Mouse (Mus musculus): ENCODE measurements around the gene B230307C23Rik. TPM values are rescaled to one million over a fixed set of nuclear protein-coding genes. Genes with fewer than 3 reads are reported as not detected.
A peak's percentile ranks its signal among the peaks of the same experiment; 100 is the strongest.

The B230307C23Rik gene
- polyA plus RNA-seq, 1 experiment from 2014 or later, result 36.0 TPM

- WGBS, result 94% methylated on average over 3 of the region's 3 CpGs
- H3K9me3 ChIP-seq (ENCODE audit: control insufficient read depth, low read length), result no peaks in the 10 kb centered on the region
- H3K4me1 ChIP-seq (replicated peaks; ENCODE audit: control insufficient read depth, insufficient read depth, low read length), result no peaks in the 10 kb centered on the region
- no peaks in the 10 kb centered on the region for H3K27me3 ChIP-seq (replicated peaks; ENCODE audit: control insufficient read depth, insufficient read depth, low read length)
- peaks cover 21% of the 10 kb centered on the region for H3K36me3 ChIP-seq (ENCODE audit: control insufficient read depth, insufficient read depth, low read length)
- no peak overlapping the region for H3K4me3 ChIP-seq (ENCODE audit: low read depth, low read length)
- no peak overlapping the region for H3K9ac ChIP-seq (ENCODE audit: low read length)
- ATAC-seq (replicated peaks; ENCODE audit: low FRiP score, low TSS enrichment, low read depth), result no peak
- no peak overlapping the region for H3K4me2 ChIP-seq (ENCODE audit: low read length)
- DNase-seq (ENCODE audit: low spot score), result no peak
- H3K27ac ChIP-seq (ENCODE audit: low read depth), result no peak overlapping the region
Observed at GRCm38 (mm10) chr16:97960348-97960747, 36.8 kb upstream of the B230307C23Rik start.

GRCm38 (mm10) chr16:97961381-97962150, 35.5 kb upstream of the B230307C23Rik start:
- 12% methylated on average over 19 of the region's 36 CpGs for WGBS
- no peak for DNase-seq (ENCODE audit: low spot score)
- Histone ChIP-seq H3K9ac (ENCODE audit: low read length) (peak overlapping the region; percentile 86), H3K27ac (ENCODE audit: low read depth) (peak overlapping the region; percentile 99), H3K4me2 (ENCODE audit: low read length) (peak overlapping the region; percentile 78), H3K9me3 (ENCODE audit: control insufficient read depth, low read length) (no peaks in the 10 kb centered on the region), H3K27me3 (replicated peaks; ENCODE audit: control insufficient read depth, insufficient read depth, low read length) (no peaks in the 10 kb centered on the region), H3K4me3 (ENCODE audit: low read depth, low read length) (peak overlapping the region; percentile 81), H3K36me3 (ENCODE audit: control insufficient read depth, insufficient read depth, low read length) (peaks cover 9% of the 10 kb centered on the region), H3K4me1 (replicated peaks; ENCODE audit: control insufficient read depth, insufficient read depth, low read length) (no peaks in the 10 kb centered on the region)
- ATAC-seq (replicated peaks; ENCODE audit: low FRiP score, low TSS enrichment, low read depth), result peak; percentile 7; the same call in 1 of the 2 replicates

GRCm38 (mm10) chr16:97962151-97962948, 34.8 kb upstream of the B230307C23Rik start, which contains the start of the genes C2cd2 and Zbtb21:
Gene C2cd2 (minus strand): TSS chr16:97962598.
Gene Zbtb21 (minus strand): TSS chr16:97962622.
- ATAC-seq (replicated peaks; ENCODE audit: low FRiP score, low TSS enrichment, low read depth), result peak; percentile 99
- peak within 1 kb of the TSS; percentile 86 for H3K9ac ChIP-seq (ENCODE audit: low read length)
- WGBS, result under 1% methylated on average over 77 of the region's 78 CpGs
- H3K4me2 ChIP-seq (ENCODE audit: low read length), result peak within 1 kb of the TSS; percentile 78
- no peaks in the 10 kb centered on the region for H3K4me1 ChIP-seq (replicated peaks; ENCODE audit: control insufficient read depth, insufficient read depth, low read length)
- peak; percentile 98 for DNase-seq (ENCODE audit: low spot score)
- H3K9me3 ChIP-seq (ENCODE audit: control insufficient read depth, low read length), result no peaks in the 10 kb centered on the region
- peak within 1 kb of the TSS; percentile 99 for H3K27ac ChIP-seq (ENCODE audit: low read depth)
- H3K36me3 ChIP-seq (ENCODE audit: control insufficient read depth, insufficient read depth, low read length), result peaks cover 6% of the 10 kb centered on the region; the same call in 1 of the 2 replicates
- H3K4me3 ChIP-seq (ENCODE audit: low read depth, low read length), result peak within 1 kb of the TSS; percentile 81
- H3K27me3 ChIP-seq (replicated peaks; ENCODE audit: control insufficient read depth, insufficient read depth, low read length), result no peaks in the 10 kb centered on the region

- Histone ChIP-seq H3K4me2 (ENCODE audit: low read length) (no peak overlapping the region), H3K4me3 (ENCODE audit: low read depth, low read length) (no peak overlapping the region), H3K4me1 (replicated peaks; ENCODE audit: control insufficient read depth, insufficient read depth, low read length) (no peaks in the 10 kb centered on the region), H3K9me3 (ENCODE audit: control insufficient read depth, low read length) (no peaks in the 10 kb centered on the region), H3K9ac (ENCODE audit: low read length) (no peak overlapping the region), H3K27me3 (replicated peaks; ENCODE audit: control insufficient read depth, insufficient read depth, low read length) (no peaks in the 10 kb centered on the region), H3K36me3 (ENCODE audit: control insufficient read depth, insufficient read depth, low read length) (no peaks in the 10 kb centered on the region), H3K27ac (ENCODE audit: low read depth) (no peak overlapping the region)
- ATAC-seq (replicated peaks; ENCODE audit: low FRiP score, low TSS enrichment, low read depth) (no peak), DNase-seq (ENCODE audit: low spot score) (no peak)
- 80% methylated on average over 3 of the region's 3 CpGs for WGBS
Observed at GRCm38 (mm10) chr16:97963956-97964540, 33.1 kb upstream of the B230307C23Rik start.

- Histone ChIP-seq H3K9me3 (ENCODE audit: control insufficient read depth, low read length) (no peaks in the 10 kb centered on the region), H3K4me3 (ENCODE audit: low read depth, low read length) (no peak overlapping the region), H3K9ac (ENCODE audit: low read length) (no peak overlapping the region), H3K4me1 (replicated peaks; ENCODE audit: control insufficient read depth, insufficient read depth, low read length) (no peaks in the 10 kb centered on the region), H3K36me3 (ENCODE audit: control insufficient read depth, insufficient read depth, low read length) (no peaks in the 10 kb centered on the region), H3K4me2 (ENCODE audit: low read length) (no peak overlapping the region), H3K27ac (ENCODE audit: low read depth) (no peak overlapping the region), H3K27me3 (replicated peaks; ENCODE audit: control insufficient read depth, insufficient read depth, low read length) (no peaks in the 10 kb centered on the region)
- ATAC-seq (replicated peaks; ENCODE audit: low FRiP score, low TSS enrichment, low read depth), result no peak
- 76% methylated on average over 1 of the region's 1 CpGs for WGBS
- DNase-seq (ENCODE audit: low spot score), result no peak
Observed at GRCm38 (mm10) chr16:97977277-97977676, 19.8 kb upstream of the B230307C23Rik start.

- no peak overlapping the region for H3K4me2 ChIP-seq (ENCODE audit: low read length)
- H3K9me3 ChIP-seq (ENCODE audit: control insufficient read depth, low read length), result no peaks in the 10 kb centered on the region
- H3K4me3 ChIP-seq (ENCODE audit: low read depth, low read length), result no peak overlapping the region
- DNase-seq (ENCODE audit: low spot score) (no peak), ATAC-seq (replicated peaks; ENCODE audit: low FRiP score, low TSS enrichment, low read depth) (no peak)
- H3K4me1 ChIP-seq (replicated peaks; ENCODE audit: control insufficient read depth, insufficient read depth, low read length), result no peaks in the 10 kb centered on the region
- no peaks in the 10 kb centered on the region for H3K36me3 ChIP-seq (ENCODE audit: control insufficient read depth, insufficient read depth, low read length)
- no peak overlapping the region for H3K27ac ChIP-seq (ENCODE audit: low read depth)
- H3K27me3 ChIP-seq (replicated peaks; ENCODE audit: control insufficient read depth, insufficient read depth, low read length), result no peaks in the 10 kb centered on the region
- 90% methylated on average over 3 of the region's 3 CpGs for WGBS
- no peak overlapping the region for H3K9ac ChIP-seq (ENCODE audit: low read length)
Observed at GRCm38 (mm10) chr16:97977722-97978121, 19.4 kb upstream of the B230307C23Rik start.

- DNase-seq (ENCODE audit: low spot score) (no peak), ATAC-seq (replicated peaks; ENCODE audit: low FRiP score, low TSS enrichment, low read depth) (no peak)
- no peak overlapping the region for H3K4me2 ChIP-seq (ENCODE audit: low read length)
- no peak overlapping the region for H3K9ac ChIP-seq (ENCODE audit: low read length)
- H3K36me3 ChIP-seq (ENCODE audit: control insufficient read depth, insufficient read depth, low read length), result no peaks in the 10 kb centered on the region
- H3K27me3 ChIP-seq (replicated peaks; ENCODE audit: control insufficient read depth, insufficient read depth, low read length), result no peaks in the 10 kb centered on the region
- no peaks in the 10 kb centered on the region for H3K9me3 ChIP-seq (ENCODE audit: control insufficient read depth, low read length)
- no peak overlapping the region for H3K27ac ChIP-seq (ENCODE audit: low read depth)
- no peaks in the 10 kb centered on the region for H3K4me1 ChIP-seq (replicated peaks; ENCODE audit: control insufficient read depth, insufficient read depth, low read length)
- H3K4me3 ChIP-seq (ENCODE audit: low read depth, low read length), result no peak overlapping the region
- 81% methylated on average over 1 of the region's 1 CpGs for WGBS
Observed at GRCm38 (mm10) chr16:97981362-97981761, 15.8 kb upstream of the B230307C23Rik start.

- H3K27me3 ChIP-seq (replicated peaks; ENCODE audit: control insufficient read depth, insufficient read depth, low read length), result no peaks in the 10 kb centered on the region
- H3K4me1 ChIP-seq (replicated peaks; ENCODE audit: control insufficient read depth, insufficient read depth, low read length), result no peaks in the 10 kb centered on the region
- H3K9me3 ChIP-seq (ENCODE audit: control insufficient read depth, low read length), result no peaks in the 10 kb centered on the region
- no peak overlapping the region for H3K4me3 ChIP-seq (ENCODE audit: low read depth, low read length)
- ATAC-seq (replicated peaks; ENCODE audit: low FRiP score, low TSS enrichment, low read depth) (no peak), DNase-seq (ENCODE audit: low spot score) (no peak)
- 77% methylated on average over 5 of the region's 5 CpGs for WGBS
- H3K4me2 ChIP-seq (ENCODE audit: low read length), result no peak overlapping the region
- H3K27ac ChIP-seq (ENCODE audit: low read depth), result no peak overlapping the region
- no peaks in the 10 kb centered on the region for H3K36me3 ChIP-seq (ENCODE audit: control insufficient read depth, insufficient read depth, low read length)
- no peak overlapping the region for H3K9ac ChIP-seq (ENCODE audit: low read length)
Observed at GRCm38 (mm10) chr16:97984589-97984988, 12.5 kb upstream of the B230307C23Rik start.

All from intestine, embryonic 14.5 days (tissue).